Mouse (Mus musculus) spleen, adult 2 months (tissue): Measurements from ENCODE around the gene Grid2.

Experiments used
- CTCF ChIP-seq: fragments of 200-500 bp; IDR thresholded peaks from 2 replicates; pipeline ENCODE4 v1.5.1; 2011; ENCODE audit warnings: mild to moderate bottlenecking, inconsistent platforms; ENCODE audit not compliant: insufficient read depth, insufficient read length, insufficient replicate concordance; ENCODE audit errors: extremely low read depth
- POLR2A ChIP-seq: fragments of 200-500 bp; IDR thresholded peaks from 2 replicates; pipeline ENCODE4 v1.6.1; 2011; ENCODE audit warnings: low read depth, low read length, inconsistent platforms

DNA sequence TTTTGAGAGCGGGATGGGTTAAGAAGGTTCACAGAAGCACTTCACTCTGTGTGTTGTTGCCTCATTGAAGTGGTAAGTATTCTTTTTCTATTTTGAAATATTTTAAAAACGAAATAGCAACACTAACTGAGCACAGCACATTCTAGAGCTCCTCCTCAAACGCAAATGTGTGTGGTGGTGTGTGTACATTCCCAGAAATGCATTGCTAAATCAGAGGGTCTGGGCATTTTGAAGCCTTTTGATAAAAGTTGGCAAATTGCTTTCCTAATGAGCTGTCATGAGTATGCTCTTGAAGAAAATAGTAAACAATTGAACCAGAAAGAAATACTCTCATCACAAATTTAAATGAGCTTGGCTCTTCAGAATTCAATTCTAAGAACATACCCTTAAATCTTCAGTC, 1325.7 kb downstream of the Grid2 start:
- TF ChIP-seq CTCF (no peak), POLR2A (no peak)
